Comparison of ENCODE assay signal across 46 mouse cellular contexts in genomic region chr4:148011332-148011731, GRCm38 (mm10). TPM values are rescaled to one million over a fixed set of nuclear protein-coding genes. Genes with fewer than 3 reads are reported as not detected.
"Had no signal": no experiment of that assay in that cellular context is flagged by ENCODE, and none has a peak within 500 bp of the region (broad histone marks: within the 10 kb centered on the region; RNA-seq: fewer than 3 reads in every experiment).

No protein-coding gene starts in this region.

- ATAC-seq: hindbrain, embryonic 16.5 days; hindbrain, postnatal 0 days; inflammation-experienced regulatory T-cells, adult 6 months; intestine, embryonic 15.5 days; intestine, embryonic 16.5 days; intestine, postnatal 0 days had no signal

- H3K4me3 ChIP-seq: heart, embryonic 10.5 days; heart, embryonic 12.5 days; heart, embryonic 13.5 days; heart, embryonic 15.5 days; hindbrain, embryonic 10.5 days; hindbrain, embryonic 12.5 days; hindbrain, embryonic 13.5 days; hindbrain, embryonic 15.5 days; intestine, embryonic 15.5 days; kidney, embryonic 15.5 days; layer of hippocampus, adult 2 months had no signal

- H3K27me3 ChIP-seq: heart, embryonic 12.5 days; heart, embryonic 13.5 days; heart, embryonic 15.5 days; hindbrain, embryonic 12.5 days; hindbrain, embryonic 13.5 days; hindbrain, embryonic 15.5 days; intestine, embryonic 15.5 days; kidney, embryonic 15.5 days had no signal

- DNase-seq: heart, postnatal 10 days; heart, postnatal 14 days; heart, postnatal 36 days; heart, postnatal 4 days; kidney, adult 11 months; kidney, adult 18-20 months; kidney, adult 2 months; kidney, adult 8-10 months; kidney, adult 9 months; kidney, postnatal 10 days; kidney, postnatal 14 days; kidney, postnatal 25 days; kidney, postnatal 36 days; kidney, postnatal 4 days; layer of hippocampus, adult 9-11 months; layer of hippocampus, postnatal 36 days had no signal

- H3K4me2 ChIP-seq: heart, embryonic 11.5 days; heart, embryonic 12.5 days; heart, embryonic 13.5 days; heart, embryonic 15.5 days; hindbrain, embryonic 12.5 days; hindbrain, embryonic 13.5 days; hindbrain, embryonic 14.5 days; hindbrain, embryonic 15.5 days; intestine, embryonic 15.5 days; kidney, embryonic 15.5 days had no signal

- H3K9ac ChIP-seq: heart, embryonic 12.5 days; heart, embryonic 13.5 days; heart, embryonic 15.5 days; hindbrain, embryonic 12.5 days; hindbrain, embryonic 13.5 days; hindbrain, embryonic 14.5 days; hindbrain, embryonic 15.5 days; intestine, embryonic 15.5 days; kidney, embryonic 15.5 days had no signal

- H3K9me3 ChIP-seq: heart, embryonic 10.5 days; heart, embryonic 12.5 days; heart, embryonic 13.5 days; heart, embryonic 15.5 days; hindbrain, embryonic 10.5 days; hindbrain, embryonic 12.5 days; hindbrain, embryonic 13.5 days; hindbrain, embryonic 15.5 days; intestine, embryonic 15.5 days; kidney, embryonic 15.5 days had no signal

- H3K4me1 ChIP-seq: heart, embryonic 10.5 days; heart, embryonic 12.5 days; heart, embryonic 13.5 days; heart, embryonic 15.5 days; hindbrain, embryonic 12.5 days; hindbrain, embryonic 13.5 days; hindbrain, embryonic 15.5 days; intestine, embryonic 15.5 days; kidney, embryonic 15.5 days had no signal

- H3K27ac ChIP-seq: heart, embryonic 10.5 days; heart, embryonic 13.5 days; heart, embryonic 15.5 days; hindbrain, embryonic 10.5 days; hindbrain, embryonic 12.5 days; hindbrain, embryonic 13.5 days; hindbrain, embryonic 14.5 days; hindbrain, embryonic 15.5 days; hindbrain, postnatal 0 days; intestine, embryonic 15.5 days; kidney, embryonic 15.5 days; kidney, postnatal 0 days; layer of hippocampus, adult 2 months had no signal

RNA-seq across cellular contexts. Expression of gene Nppa, which starts 10.8 kb away (rescaled TPM):
- total RNA-seq: hematopoietic stem cell, adult 5-6 weeks; layer of hippocampus, adult 18-20 months; layer of hippocampus, adult 2 months; layer of hippocampus, postnatal 25 days; layer of hippocampus, postnatal 36 days had no signal
- polyA plus RNA-seq: hindbrain, embryonic 11.5 days; inflammation-experienced regulatory T-cells, adult 6 months; intestine, embryonic 15.5 days; kidney, postnatal 0 days had no signal

RNA-seq across cellular contexts. Expression of gene Nppb, which starts 25.7 kb away (rescaled TPM):
- total RNA-seq: hematopoietic stem cell, adult 5-6 weeks; hindbrain, postnatal 0 days; layer of hippocampus, adult 18-20 months; layer of hippocampus, adult 2 months; layer of hippocampus, adult 8-10 months; layer of hippocampus, postnatal 10 days; layer of hippocampus, postnatal 14 days; layer of hippocampus, postnatal 25 days; layer of hippocampus, postnatal 36 days; left cerebral cortex, adult 18-20 months had no signal
- polyA plus RNA-seq: hindbrain, embryonic 10.5 days; inflammation-experienced regulatory T-cells, adult 6 months; intestine, embryonic 14.5 days; intestine, embryonic 15.5 days; intestine, embryonic 16.5 days; intestine, postnatal 0 days; kidney, adult 2 months; kidney, embryonic 14.5 days; kidney, embryonic 15.5 days; kidney, postnatal 0 days; large intestine, adult 2 months had no signal
